Mouse (Mus musculus): Measurements from ENCODE around the gene Chst3. TPM values are rescaled to one million over a fixed set of nuclear protein-coding genes. Genes with fewer than 3 reads are reported as not detected.
"Not testable (repeated sequence)": the region's sequence is repeated elsewhere in the genome, so short reads cannot be mapped to it uniquely, and the experiment has no call there.

The Chst3 gene
- 1.2 and 1.4 TPM in 2 replicates for polyA plus RNA-seq (2012; rRNA removed)

GRCm38 (mm10) chr10:60218591-60219499 is at the start of gene Chst3:
Gene Chst3 (minus strand): TSS chr10:60219260.
- DNase-seq (ENCODE audit: low read depth): no peak

GRCm38 (mm10) chr10:60268738-60269137 is 49.7 kb upstream of the Chst3 start:
- DNase-seq (ENCODE audit: low read depth): no peak

- DNase-seq (ENCODE audit: low read depth): no peak
These were observed 47.9 kb upstream of the Chst3 start for GRCm38 (mm10) chr10:60266842-60267401.

GRCm38 (mm10) chr10:60265252-60265651 is 46.2 kb upstream of the Chst3 start:
- no peak for DNase-seq (ENCODE audit: low read depth)

GRCm38 (mm10) chr10:60263351-60263750 is 44.3 kb upstream of the Chst3 start:
- DNase-seq (ENCODE audit: low read depth): no peak

- no peak for DNase-seq (ENCODE audit: low read depth)
These were observed 43.3 kb upstream of the Chst3 start for GRCm38 (mm10) chr10:60262386-60262785.

- no peak for DNase-seq (ENCODE audit: low read depth)
These were observed 42.5 kb upstream of the Chst3 start for GRCm38 (mm10) chr10:60261530-60261929.

- no peak for DNase-seq (ENCODE audit: low read depth)
These were observed 41.7 kb upstream of the Chst3 start for GRCm38 (mm10) chr10:60260557-60261294.

GRCm38 (mm10) chr10:60257261-60257825 is 38.3 kb upstream of the Chst3 start:
- DNase-seq (ENCODE audit: low read depth): no peak

- no peak for DNase-seq (ENCODE audit: low read depth)
These were observed 37.0 kb upstream of the Chst3 start for GRCm38 (mm10) chr10:60256088-60256487.

GRCm38 (mm10) chr10:60252606-60253005 is 33.5 kb upstream of the Chst3 start:
- DNase-seq (ENCODE audit: low read depth): peak; percentile 84

DNA sequence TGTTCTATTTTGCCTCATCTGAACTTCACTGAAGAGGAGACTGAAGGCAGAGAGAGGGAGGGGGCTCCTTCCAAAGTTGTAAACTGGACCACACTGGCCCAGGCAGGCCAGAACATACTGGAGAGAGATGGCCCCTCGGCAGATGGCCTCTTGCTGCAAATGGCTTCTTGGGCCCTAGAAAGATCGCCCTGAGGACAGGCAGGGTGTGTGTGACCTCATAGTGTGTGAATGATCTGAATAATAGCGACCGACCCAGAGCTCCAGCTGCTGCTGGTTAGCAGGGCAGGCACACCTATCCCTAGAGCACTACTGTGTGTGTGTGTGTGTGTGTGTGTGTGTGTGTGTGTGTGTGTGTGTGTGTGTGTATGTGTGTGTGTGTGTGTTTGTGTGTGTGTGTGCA is 33.1 kb upstream of the Chst3 start:
- no peak for DNase-seq (ENCODE audit: low read depth)

DNA sequence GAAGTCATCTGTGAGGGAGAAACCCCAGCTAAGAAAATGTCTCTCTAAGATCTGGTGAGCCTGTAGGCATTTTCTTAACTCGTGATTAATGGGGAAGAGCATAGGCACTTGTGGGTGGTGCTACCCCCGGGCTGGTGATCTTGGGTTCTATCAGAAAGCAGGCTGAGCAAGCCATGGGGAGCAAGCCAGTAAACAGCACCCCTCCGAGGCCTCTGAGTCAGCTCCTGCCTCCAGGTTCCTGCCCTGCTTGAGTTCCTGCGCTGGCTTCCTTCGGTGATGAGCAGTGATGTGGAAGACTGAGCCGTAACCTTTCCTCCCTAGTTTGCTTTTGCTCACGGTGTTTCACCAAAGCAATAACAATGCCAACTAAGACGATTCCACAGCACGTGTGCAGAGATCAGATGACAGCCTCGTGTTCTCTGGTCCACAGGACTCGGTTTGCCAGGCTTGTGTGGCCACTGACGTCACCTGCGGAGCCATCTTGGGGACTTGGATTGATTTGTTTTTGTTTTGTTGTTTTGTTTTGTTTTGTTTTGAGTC is 31.4 kb upstream of the Chst3 start:
- DNase-seq (ENCODE audit: low read depth): no peak

DNA sequence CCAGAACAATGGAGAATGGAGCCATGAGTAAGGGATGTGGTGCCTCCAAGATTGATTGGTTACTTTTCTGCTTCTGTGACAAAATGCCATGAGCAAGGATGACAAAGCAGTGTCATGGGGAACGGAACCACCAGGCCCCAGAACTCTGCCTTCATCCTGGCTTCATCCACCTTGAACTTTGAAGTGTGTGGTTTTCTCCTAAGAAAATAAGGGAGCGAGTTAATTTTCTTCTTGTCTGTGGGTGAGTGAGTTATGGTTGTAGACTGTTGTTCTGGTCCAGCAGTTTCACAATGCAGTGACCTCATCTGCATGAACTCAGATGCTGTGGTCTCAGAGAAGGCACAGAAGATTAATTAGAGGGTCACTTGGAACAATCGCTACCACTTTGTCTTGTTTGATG is 29.3 kb upstream of the Chst3 start:
- not testable (repeated sequence) for DNase-seq (ENCODE audit: low read depth)

DNA sequence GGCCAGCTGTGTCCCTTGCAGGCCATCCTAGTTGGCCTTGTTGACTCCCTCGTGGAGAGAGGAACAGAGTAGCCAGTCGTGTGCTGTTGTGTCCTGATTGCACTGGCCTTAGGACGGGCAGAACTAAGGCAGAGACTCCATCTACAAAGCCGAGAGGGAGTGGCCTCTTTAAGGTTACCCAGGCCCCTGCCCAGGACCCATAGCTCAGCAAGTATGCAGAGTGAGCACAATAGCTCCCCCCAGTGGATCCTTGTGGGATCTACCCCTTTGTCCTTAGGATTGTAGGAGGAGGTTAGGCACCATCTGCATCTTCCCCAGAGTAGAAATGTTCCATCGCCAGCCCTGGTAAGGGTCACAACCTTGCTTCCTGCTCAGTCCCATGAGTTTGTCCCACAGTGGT is 27.5 kb upstream of the Chst3 start:
- no peak for DNase-seq (ENCODE audit: low read depth)

DNA sequence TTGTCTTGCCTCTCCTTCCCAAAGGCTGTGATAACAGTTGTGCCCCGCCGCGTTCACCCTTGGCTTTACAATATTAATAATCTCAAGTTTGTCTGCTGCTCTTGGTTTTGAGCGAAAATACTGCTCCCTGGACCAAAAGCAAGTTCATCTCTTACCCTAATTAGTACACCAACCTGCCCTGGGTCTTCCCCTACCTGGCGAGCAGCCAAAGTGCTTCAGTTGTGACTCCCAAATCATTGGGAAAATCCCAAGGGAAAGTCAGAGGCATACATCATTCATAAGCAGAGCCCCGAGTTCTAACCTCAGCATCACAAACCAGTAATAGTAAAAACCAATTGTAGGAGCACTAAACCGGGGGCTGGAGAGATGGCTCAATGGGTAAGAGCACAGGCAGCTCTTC is 26.6 kb upstream of the Chst3 start:
- no peak for DNase-seq (ENCODE audit: low read depth)

DNA sequence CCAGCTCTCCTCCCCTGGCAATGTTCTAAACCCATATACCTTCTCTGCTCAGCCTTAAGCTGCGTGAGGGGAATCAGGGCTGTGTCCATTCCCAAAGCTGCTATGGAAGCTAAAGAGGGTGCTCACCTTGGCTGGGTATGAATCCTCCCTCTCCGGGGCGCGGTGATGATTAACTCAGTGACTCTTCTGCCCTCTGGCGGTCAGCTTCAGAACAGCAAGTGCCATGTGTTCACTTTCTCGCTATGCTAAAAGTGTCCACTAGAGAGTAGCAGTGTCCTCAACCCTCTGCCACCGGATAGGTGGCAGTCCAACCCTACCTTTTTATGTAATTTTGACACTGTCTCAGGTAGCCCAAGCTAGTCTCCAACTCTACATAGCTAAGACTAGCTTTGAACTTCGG is 26.0 kb upstream of the Chst3 start:
- no peak for DNase-seq (ENCODE audit: low read depth)

DNA sequence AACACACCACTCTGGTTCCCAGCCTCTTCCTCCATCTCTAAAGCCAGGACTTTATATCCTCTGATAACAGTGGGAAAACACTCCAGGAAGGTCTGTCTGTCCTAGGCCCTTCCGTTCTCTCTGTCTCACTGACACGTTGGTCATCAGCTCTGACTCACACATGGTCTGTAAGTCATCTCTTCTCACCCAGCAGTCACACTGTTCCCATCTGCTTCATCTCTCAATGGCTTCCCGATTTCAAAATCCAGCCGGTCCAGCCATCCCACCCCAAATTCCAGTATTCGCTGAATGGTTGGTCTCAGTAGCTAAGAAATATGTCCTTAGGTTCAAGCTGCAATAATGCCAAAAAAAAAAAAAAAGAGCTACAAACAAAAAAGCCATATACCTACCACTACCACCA is 24.9 kb upstream of the Chst3 start:
- DNase-seq (ENCODE audit: low read depth): no peak

- no peak for DNase-seq (ENCODE audit: low read depth)
These were observed 21.4 kb upstream of the Chst3 start for GRCm38 (mm10) chr10:60240416-60240815.

DNA sequence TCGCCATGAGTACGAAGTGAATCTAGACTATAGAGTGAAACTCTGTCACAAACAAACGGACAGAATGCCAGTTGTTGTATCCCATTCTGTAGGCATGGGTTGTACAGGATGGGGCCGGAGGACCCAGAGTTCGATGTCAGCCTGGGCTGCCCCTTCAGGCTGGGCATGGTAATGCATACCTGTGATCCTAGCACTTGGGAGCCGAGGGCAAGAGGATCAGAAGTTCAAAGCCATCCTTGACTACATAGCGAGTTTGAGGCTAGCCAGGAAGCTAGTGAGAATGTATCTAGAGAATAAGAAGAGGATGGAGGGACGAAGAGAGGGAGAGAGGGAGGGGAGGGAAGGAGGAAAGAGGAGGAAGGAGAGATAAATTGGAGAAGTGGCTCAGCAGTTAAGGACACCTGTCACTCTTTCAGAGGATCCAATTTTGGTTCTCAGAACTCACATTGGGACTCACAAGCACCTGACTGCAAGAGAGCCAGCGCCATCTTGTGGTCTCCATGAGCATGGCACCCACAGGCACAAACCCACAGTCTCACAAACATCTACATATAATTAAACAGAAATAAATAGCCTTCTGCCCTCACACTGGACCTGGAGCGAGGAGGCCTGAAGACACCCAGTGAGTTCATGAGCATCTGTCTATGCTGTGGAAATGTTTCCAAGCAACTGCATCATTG is 18.6 kb upstream of the Chst3 start:
- DNase-seq (ENCODE audit: low read depth): no peak

DNA sequence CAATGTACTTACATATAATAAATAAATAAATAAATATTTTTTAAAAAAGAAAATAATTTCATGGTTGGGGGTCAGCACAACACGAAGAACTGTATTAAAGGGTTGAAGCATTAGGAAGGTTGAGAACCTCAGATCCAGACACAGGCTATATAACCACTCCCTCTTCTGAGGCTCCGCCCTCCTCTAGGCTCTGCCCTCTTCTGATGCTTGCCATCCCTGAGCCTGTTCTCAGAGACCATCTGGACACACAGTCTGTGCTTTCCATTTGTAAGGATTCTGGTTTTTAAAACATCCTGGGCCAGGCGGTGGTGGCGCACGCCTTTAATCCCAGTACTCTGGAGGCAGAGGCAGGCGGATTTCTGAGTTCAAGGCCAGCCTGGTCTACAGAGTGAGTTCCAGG is 16.8 kb upstream of the Chst3 start:
- DNase-seq (ENCODE audit: low read depth): not testable (repeated sequence)
